Mouse (Mus musculus) stomach, postnatal 0 days (tissue): Measurements from ENCODE around the gene Phf1. TPM values are rescaled to one million over a fixed set of nuclear protein-coding genes. Genes with fewer than 3 reads are reported as not detected.
"Not testable (repeated sequence)": the region's sequence is repeated elsewhere in the genome, so short reads cannot be mapped to it uniquely, and the experiment has no call there.

Experiments
- ATAC-seq: fragments of 200-750 bp; cut with Nextera tagmentation; 2 replicates; pipeline ENCODE4 v1.8.0; 2017; ENCODE audit not compliant: low FRiP score, low TSS enrichment
- DNase-seq: peaks from one replicate; pipeline ENCODE4 v3.0.0-alpha.2; 2016; ENCODE audit warnings: low spot score
- H3K27ac ChIP-seq: fragments of 300-500 bp; sonication (generic); replicated peaks from 2 replicates; pipeline ENCODE4 v1.5.1; 2014; ENCODE audit warnings: mild to moderate bottlenecking, control low read depth
- H3K27me3 ChIP-seq: fragments of 300-500 bp; sonication (generic); 2 replicates; pipeline ENCODE4 v1.6.1; 2014; ENCODE audit warnings: low read length; ENCODE audit not compliant: control insufficient read depth, insufficient read depth
- H3K36me3 ChIP-seq: fragments of 300-500 bp; sonication (generic); 2 replicates; pipeline ENCODE4 v1.6.1; 2014; ENCODE audit warnings: low read length, mixed read lengths; ENCODE audit not compliant: control insufficient read depth, insufficient read depth
- H3K4me1 ChIP-seq: fragments of 300-500 bp; sonication (generic); replicated peaks from 2 replicates; pipeline ENCODE4 v1.6.1; 2014; ENCODE audit warnings: antibody characterized with exemption; ENCODE audit not compliant: control insufficient read depth, insufficient read depth
- H3K4me2 ChIP-seq: fragments of 300-500 bp; sonication (generic); replicated peaks from 2 replicates; pipeline ENCODE4 v1.6.1; 2014; ENCODE audit warnings: low read depth, mild to moderate bottlenecking, control low read depth, moderate library complexity
- H3K4me3 ChIP-seq: fragments of 300-500 bp; sonication (generic); 2 replicates; pipeline ENCODE4 v1.5.1; 2014; ENCODE audit warnings: low read depth, low read length, control low read depth
- H3K9ac ChIP-seq: fragments of 300-500 bp; sonication (generic); 2 replicates; pipeline ENCODE4 v1.6.1; 2014; ENCODE audit warnings: mild to moderate bottlenecking, low read length, control low read depth, mixed read lengths
- H3K9me3 ChIP-seq: fragments of 300-500 bp; sonication (generic); 2 replicates; pipeline ENCODE4 v1.6.1; 2016; ENCODE audit warnings: low read length; ENCODE audit not compliant: control insufficient read depth
- CTCF ChIP-seq: IDR thresholded peaks from 2 replicates; pipeline ENCODE4 v1.5.1; 2016; ENCODE audit warnings: antibody characterized with exemption, low read depth, mild to moderate bottlenecking, moderate library complexity
- EP300 ChIP-seq: optimal IDR thresholded peaks from 2 replicates; pipeline ENCODE3; 2016; ENCODE audit warnings: antibody characterized with exemption
- WGBS: fragments of 180-500 bp; shearing (Covaris S2); extraction: QIAGEN DNeasy Blood & Tissue Kit; methylation state at CpG from one replicate; pipeline ENCODE4 v1.1.7; 2014; 5-methylcytosine and 5-hydroxymethylcytosine counted together
- polyA plus RNA-seq: library from polyadenylated mRNA; unstranded; fragments of >200 nt; fragmentation: Nextera tagmentation; extraction: Ambion mirVana; gene quantifications from 2 replicates; pipeline ENCODE4 v1.2.1, GENCODE M21; 2015

The Phf1 gene
- polyA plus RNA-seq, 1 experiment from 2014 or later, result 4.7 TPM

DNA sequence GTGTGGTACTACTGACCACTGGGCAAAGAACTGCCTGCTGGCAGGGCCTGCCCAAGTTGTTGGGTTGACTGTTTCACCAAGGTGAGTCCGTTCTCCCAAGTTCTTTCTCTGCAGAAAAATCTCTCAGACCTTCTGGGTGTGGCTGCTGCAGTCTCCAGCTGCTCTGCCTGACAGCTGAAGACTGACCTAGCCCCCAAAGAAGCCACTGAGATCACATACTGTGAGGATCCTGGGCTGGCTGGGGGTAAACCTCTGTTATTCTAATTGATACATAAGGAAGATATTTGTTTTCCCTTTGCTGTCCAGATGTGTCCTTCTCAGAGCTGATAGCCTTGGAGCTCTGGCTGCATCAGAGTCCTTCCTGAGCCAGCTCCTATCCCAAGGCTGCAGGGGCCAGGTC is 17.6 kb upstream of the Phf1 start:
- no peak overlapping the region for H3K27ac ChIP-seq
- no peak overlapping the region for H3K4me2 ChIP-seq
- ATAC-seq, result no peak
- H3K36me3 ChIP-seq, result no peaks in the 10 kb centered on the region
- H3K27me3 ChIP-seq, result no peaks in the 10 kb centered on the region
- H3K4me1 ChIP-seq, result no peaks in the 10 kb centered on the region
- H3K9me3 ChIP-seq, result no peaks in the 10 kb centered on the region
- WGBS, result 24% methylated on average over 1 of the region's 1 CpGs
- no peak overlapping the region for H3K4me3 ChIP-seq
- H3K9ac ChIP-seq, result no peak overlapping the region
- DNase-seq, result no peak
- TF ChIP-seq EP300 (no peak), CTCF (no peak)

DNA sequence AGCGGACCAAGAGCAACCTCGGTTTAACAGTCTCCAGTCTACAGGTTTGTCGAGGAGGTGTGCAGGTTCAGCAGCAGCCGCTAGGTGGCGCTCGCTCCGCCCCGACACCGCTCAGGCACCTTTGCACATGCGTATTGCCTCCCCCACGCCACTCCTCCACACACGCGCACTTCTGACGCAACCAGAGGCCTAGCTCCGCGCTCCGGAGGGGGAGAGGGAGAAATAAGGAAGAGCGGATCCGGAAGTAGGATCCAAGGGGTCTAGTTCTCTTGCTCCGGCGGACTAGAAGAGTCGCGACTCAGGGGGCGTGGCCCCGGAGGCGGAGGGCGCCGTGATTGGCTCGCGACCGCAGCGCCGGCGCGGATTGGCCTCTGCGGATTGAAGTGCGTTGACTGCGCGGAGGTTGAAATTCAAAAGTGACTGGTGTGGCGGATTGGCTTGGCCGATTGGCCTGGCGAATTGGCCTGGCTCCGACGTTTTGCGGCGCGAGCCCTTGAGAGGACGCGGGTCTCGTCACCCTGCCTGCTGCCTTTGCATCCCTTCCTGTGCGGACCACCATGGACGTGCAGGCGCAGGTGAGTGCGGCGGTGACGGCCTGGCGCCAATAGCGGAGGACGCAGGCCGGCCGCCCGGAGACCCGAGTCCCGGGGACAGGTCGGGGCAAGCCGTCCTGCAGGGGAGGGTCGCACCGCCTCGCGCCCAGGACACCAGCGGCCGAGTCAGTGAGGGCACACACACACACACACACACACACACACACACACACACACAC is 16.0 kb upstream of the Phf1 start, which contains the start of gene Kifc5b:
Kifc5b (plus strand) TSS at position 381 of the 772 bp plus-strand sequence.
- Histone ChIP-seq H3K4me1 (no peaks in the 10 kb centered on the region), H3K4me2 (peak within 1 kb of the TSS; percentile 60), H3K27ac (no peak within 1 kb of the TSS), H3K9ac (peak within 1 kb of the TSS; percentile 64), H3K36me3 (no peaks in the 10 kb centered on the region), H3K9me3 (no peaks in the 10 kb centered on the region), H3K27me3 (no peaks in the 10 kb centered on the region), H3K4me3 (peak within 1 kb of the TSS; percentile 59)
- DNase-seq (peak; percentile 100), ATAC-seq (peak; percentile 100)
- under 1% methylated on average over 68 of the region's 72 CpGs for WGBS
- TF ChIP-seq CTCF, result peak; percentile 100
- TF ChIP-seq EP300, result no peak

DNA sequence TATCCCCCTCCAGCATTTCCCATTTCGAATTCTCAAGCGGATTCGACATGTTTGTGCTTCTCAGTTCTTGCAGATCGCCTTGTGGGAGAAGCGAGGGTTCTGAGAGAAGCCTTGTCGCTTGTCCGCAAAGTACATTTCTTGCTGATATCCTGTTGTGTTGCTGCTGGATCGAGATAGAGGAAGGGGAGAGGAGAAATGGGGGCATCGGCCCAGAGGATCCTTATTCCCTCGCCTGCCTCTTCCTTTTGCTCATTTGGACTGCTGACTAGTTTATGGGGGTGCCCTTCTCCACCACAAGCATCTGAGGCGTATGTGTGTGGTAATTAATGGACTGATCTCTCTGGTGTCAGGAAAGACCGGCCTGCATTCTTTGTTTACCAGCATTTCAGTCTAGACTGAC is 15.3 kb upstream of the Phf1 start:
- peak overlapping the region; percentile 64 for H3K9ac ChIP-seq
- not testable (repeated sequence) for ATAC-seq, H3K27me3 ChIP-seq, DNase-seq, H3K27ac ChIP-seq, H3K9me3 ChIP-seq, H3K36me3 ChIP-seq, H3K4me1 ChIP-seq
- H3K4me3 ChIP-seq, result peak overlapping the region; percentile 59
- WGBS, result 1% methylated on average over 11 of the region's 12 CpGs
- H3K4me2 ChIP-seq, result peak overlapping the region; percentile 60

DNA sequence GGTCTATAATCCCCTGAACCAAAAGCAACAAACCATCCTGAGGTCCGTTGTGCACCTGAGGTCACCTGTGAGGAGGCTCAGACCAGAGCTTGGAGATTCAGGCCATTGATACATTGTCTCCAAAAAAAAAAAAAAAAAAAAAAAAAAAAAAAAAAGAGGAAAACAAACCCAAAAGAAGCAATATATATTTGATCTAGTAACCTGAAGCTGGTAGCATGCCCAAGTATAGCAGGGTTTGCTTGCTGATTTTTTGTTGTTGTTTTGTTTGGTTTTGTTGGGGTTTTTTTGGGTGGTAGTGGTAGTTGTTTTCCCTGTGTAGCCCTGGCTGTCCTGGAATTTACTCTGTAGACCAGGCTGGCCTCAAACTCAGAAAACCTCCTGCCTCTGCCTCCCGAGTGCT is 14.5 kb upstream of the Phf1 start:
- H3K9ac ChIP-seq, result no peak overlapping the region
- H3K36me3 ChIP-seq, result no peaks in the 10 kb centered on the region
- H3K27me3 ChIP-seq, result no peaks in the 10 kb centered on the region
- H3K4me1 ChIP-seq, result no peaks in the 10 kb centered on the region
- no peak for DNase-seq
- 67% methylated on average over 2 of the region's 2 CpGs for whole genome bisulfite sequencing
- no peak for ATAC-seq
- H3K4me3 ChIP-seq, result no peak overlapping the region
- no peaks in the 10 kb centered on the region for H3K9me3 ChIP-seq
- no peak for TF ChIP-seq EP300
- TF ChIP-seq CTCF, result no peak
- H3K27ac ChIP-seq, result no peak overlapping the region
- 0 out of 2 replicates have a peak overlapping the region, but pooled peaks have one; percentile 23 for H3K4me2 ChIP-seq

DNA sequence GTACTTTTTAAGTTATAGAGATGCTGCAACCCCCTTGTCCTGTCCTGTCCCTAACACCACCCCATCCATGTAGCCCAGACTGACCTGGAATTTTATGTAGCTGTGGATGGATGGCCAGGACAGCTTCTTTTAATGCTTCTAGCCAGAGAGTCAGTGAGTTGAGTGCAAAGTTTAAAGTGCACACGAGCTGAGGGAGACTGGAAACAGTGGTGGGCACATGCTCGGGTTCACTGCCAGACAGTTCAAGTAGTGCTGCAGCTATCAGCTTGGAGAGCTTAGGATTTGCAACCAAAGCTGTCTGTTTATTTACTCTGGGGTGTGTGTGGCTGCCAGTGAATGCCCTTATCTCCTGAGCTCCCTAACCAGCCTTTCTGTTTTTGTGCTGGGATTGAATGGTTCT is 13.3 kb upstream of the Phf1 start:
- not testable (repeated sequence) for ATAC-seq, H3K4me2 ChIP-seq, H3K4me3 ChIP-seq, H3K9ac ChIP-seq, H3K9me3 ChIP-seq, DNase-seq, H3K27ac ChIP-seq, H3K27me3 ChIP-seq, H3K4me1 ChIP-seq, H3K36me3 ChIP-seq
- whole genome bisulfite sequencing, result 54% methylated on average over 2 of the region's 2 CpGs

DNA sequence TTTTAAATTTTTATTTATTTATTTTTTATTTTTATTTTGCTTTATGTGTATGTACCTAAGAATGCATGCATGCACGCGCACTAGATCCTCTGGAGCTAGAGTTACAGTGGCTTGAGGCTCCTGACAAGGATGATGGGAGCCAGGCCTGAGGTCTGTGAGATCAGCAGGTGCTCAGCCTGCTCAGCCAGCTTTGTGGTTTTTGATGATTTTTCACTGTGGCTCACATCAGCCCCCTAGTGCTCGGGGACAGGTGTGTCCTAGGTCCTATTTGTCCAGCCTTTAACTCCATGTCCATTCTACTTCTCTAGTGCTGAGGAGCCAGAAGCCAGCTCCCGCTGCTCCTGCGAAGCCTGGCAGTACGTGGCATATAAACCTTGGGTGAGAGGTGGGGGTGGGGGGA is 10.5 kb upstream of the Phf1 start:
- not testable (repeated sequence) for H3K9me3 ChIP-seq, H3K36me3 ChIP-seq, H3K4me1 ChIP-seq, H3K27ac ChIP-seq, H3K27me3 ChIP-seq, ATAC-seq, H3K4me2 ChIP-seq, H3K4me3 ChIP-seq, H3K9ac ChIP-seq, DNase-seq
- 93% methylated on average over 5 of the region's 6 CpGs for whole genome bisulfite sequencing

DNA sequence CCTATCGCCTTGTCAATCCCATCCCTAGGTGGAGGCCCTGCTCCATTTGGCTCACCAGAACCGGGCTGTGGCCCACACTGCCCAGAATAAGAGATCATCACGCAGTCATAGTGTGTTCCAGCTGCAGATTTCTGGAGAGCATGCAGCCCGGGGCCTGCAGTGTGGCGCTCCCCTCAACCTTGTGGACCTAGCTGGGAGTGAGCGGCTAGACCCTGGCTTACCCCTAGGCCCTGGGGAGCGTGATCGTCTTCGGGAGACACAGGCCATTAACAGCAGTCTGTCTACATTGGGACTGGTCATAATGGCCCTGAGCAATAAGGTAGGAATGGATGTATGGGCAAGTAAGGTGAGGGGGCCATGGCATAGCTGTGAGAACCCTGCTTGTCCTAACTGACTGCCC is 7.4 kb upstream of the Phf1 start:
- not testable (repeated sequence) for H3K9ac ChIP-seq, H3K36me3 ChIP-seq, H3K4me3 ChIP-seq, H3K9me3 ChIP-seq, H3K27ac ChIP-seq, H3K4me2 ChIP-seq, ATAC-seq, DNase-seq, H3K27me3 ChIP-seq, H3K4me1 ChIP-seq
- WGBS, result 94% methylated on average over 9 of the region's 9 CpGs
